Mouse (Mus musculus) inflammation-experienced regulatory T-cells, adult 6 months (primary cell): Measurements from ENCODE around the gene Prkaca. TPM values are rescaled to one million over a fixed set of nuclear protein-coding genes. Genes with fewer than 3 reads are reported as not detected.

Experiments
- ATAC-seq: one replicate; pipeline ENCODE4 v1.8.0; 2017
- polyA plus RNA-seq, 3 experiments: library from polyadenylated mRNA; unstranded; fragments of 100-300 nt; shearing (Covaris generic); gene quantifications; one replicate each; pipeline ENCODE4 v1.2.1; 2017

The Prkaca gene
- polyA plus RNA-seq, 3 experiments from 2014 or later, result 16.3 to 20.1 (median 18.8) TPM

DNA sequence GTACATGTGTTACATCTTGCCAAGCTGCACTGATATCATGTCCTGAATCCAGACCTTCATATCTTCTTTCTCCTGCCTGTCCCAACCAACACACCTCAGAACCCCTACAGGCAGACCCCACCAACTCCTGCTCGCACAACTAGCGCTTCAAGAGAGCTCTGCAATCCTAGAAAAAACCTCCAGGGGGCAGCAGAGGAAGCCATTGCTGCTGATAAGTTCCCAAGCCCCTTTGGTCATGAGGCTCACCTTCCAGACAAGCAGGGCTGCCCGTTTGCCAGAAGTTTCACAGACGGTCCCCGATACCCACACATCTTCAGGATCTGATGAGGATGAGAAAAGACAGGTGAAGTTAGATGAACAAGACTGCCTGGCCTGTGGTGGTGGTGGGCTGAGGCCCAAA is 66.3 kb downstream of the Prkaca start:
- no peak for ATAC-seq

DNA sequence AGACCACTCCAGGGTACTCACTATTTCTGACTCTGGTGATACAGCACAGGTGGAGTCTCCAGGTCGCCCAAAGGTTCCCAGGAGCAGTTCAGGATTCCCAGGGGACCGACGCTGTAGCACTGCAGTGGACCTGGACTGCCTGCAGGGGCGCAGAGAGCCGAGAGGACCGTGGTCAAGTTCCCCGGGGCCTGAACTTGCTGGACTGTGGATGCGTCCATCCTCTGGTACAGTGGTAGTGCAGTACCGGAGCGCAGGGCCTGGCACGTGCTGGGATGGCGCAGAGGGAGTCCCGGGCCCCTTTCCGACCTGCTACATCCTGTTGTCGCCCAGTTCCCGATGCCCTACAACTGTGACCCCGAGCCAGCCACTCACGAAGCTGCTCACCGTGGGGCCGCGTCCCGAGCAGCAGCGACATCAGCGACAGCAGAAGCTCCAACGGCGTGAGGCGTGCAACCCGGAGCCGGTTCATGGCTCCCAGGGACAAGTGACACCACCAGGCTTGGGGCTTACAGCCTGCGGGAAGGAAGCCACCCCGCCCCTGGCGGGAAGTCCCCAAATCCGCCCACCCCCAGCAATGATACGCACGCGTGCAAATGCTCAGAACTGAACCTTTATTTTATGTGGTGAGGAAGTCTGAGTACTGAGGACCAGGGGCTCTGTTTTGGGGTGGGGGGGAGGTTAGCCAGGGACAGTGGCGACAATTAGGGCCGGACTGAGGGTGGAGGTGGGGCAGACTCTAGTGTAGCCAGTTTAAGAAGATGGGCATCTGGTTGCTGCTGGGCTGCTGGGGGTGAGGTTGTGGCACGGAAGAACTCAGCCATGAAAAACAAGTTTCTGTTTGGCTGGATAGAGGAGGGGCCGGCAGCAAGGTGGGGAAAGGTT is 69.5 kb downstream of the Prkaca start, which contains the start of gene Il27ra:
Gene Il27ra (minus strand): TSS at position 524 of the 882 bp plus-strand sequence.
- ATAC-seq, result peak; percentile 87

GRCm38 (mm10) chr8:84042948-84043342 is 70.2 kb downstream of the Prkaca start:
- ATAC-seq, result no peak

DNA sequence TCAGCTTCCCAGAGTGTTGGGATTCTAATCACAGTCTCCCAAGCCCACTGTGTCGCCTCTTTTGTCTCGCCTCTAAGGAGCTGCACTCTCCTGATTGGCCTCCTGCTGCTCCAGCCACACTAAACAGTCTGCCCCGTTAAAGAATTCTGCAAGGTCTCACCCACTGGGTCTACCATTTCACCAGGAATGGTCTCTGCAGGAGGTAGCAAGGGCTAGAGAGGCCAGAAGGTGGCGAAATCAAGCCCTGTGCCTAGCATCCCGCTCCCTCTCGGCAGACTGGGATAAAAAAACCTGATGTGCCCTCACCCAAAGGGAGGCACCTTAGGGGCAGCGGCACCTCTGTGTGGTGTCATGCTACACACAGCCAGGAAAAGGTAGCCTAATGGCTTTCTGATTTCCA is 71.3 kb downstream of the Prkaca start:
- ATAC-seq, result no peak

DNA sequence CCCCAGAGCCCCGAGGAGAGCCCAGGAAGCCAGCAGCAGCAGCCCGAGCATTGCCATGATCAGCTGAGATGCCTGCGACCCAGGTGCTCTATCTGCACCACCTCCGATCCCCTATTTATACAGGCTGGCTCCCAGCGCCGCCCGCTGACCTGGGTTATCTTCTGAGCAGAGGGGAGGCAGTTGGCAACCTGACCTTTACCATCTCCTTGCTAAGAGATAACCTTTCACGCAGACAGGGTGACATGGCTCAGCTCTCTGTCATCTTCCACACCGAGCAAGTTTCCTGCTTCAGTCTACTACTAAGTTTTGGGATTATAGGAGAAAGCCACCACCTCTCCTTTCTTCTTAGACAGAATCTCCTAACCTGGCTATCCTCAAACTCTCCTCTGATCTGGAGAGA is 72.1 kb downstream of the Prkaca start, which contains the start of gene Rln3:
Gene Rln3 (minus strand): TSS at position 101 of the 400 bp plus-strand sequence.
- no peak for ATAC-seq

Other genes starting within 250 kb of the Prkaca start
- 100 to 1,000 TPM; 177 to 212 (median 210) TPM for gene Adgre5, start 231.7 kb upstream of the Prkaca start, polyA plus RNA-seq
- 10 to 100 TPM in 2 of 3 experiments, 1 to 10 TPM in 1; 5.1 to 13.8 (median 11.3) TPM for gene Adgrl1, start 72.9 kb upstream of the Prkaca start, polyA plus RNA-seq
- gene Gm10644, start 17.8 kb upstream of the Prkaca start, polyA plus RNA-seq, result 1 to 10 TPM in 1 of 3 experiments, under 1 TPM in 2; 0.16 to 1.5 (median 0.52) TPM
- gene Asf1b, start 17.5 kb upstream of the Prkaca start, polyA plus RNA-seq, result 100 to 1,000 TPM in 1 of 3 experiments, 10 to 100 TPM in 2; 26.0 to 159 (median 26.4) TPM
- 1 to 10 TPM; 5.0 to 7.3 (median 6.5) TPM for gene Samd1, start 24.7 kb downstream of the Prkaca start, polyA plus RNA-seq
- gene 1700067K01Rik, start 28.5 kb downstream of the Prkaca start, polyA plus RNA-seq, result under 1 TPM in 2 of 3 experiments, not detected in 1; 0.51 to 0.70 TPM
- 1 to 10 TPM in 2 of 3 experiments, not detected in 1; 1.2 to 2.5 TPM for gene 2210011C24Rik, start 39.2 kb downstream of the Prkaca start, polyA plus RNA-seq
- gene Palm3, start 48.5 kb downstream of the Prkaca start, polyA plus RNA-seq, result 1 to 10 TPM; 1.6 to 3.7 (median 2.8) TPM
- 100 to 1,000 TPM; 188 to 350 (median 272) TPM for gene Il27ra, start 69.6 kb downstream of the Prkaca start, polyA plus RNA-seq
- 10 to 100 TPM; 21.2 to 34.2 (median 31.9) TPM for gene Rln3, start 72.0 kb downstream of the Prkaca start, polyA plus RNA-seq
- 1 to 10 TPM in 1 of 3 experiments, under 1 TPM in 2; 0.53 to 1.4 (median 0.91) TPM for gene Gm10643, start 92.1 kb downstream of the Prkaca start, polyA plus RNA-seq
- 10 to 100 TPM in 2 of 3 experiments, 1 to 10 TPM in 1; 9.4 to 13.2 (median 13.2) TPM for gene Rfx1, start 93.8 kb downstream of the Prkaca start, polyA plus RNA-seq
- 10 to 100 TPM; 16.6 to 20.0 (median 18.6) TPM for gene Dcaf15, start 131.8 kb downstream of the Prkaca start, polyA plus RNA-seq
- gene Podnl1, start 153.0 kb downstream of the Prkaca start, polyA plus RNA-seq, result 10 to 100 TPM in 1 of 3 experiments, 1 to 10 TPM in 2; 8.5 to 32.9 (median 8.7) TPM
- gene Cc2d1a, start 174.9 kb downstream of the Prkaca start, polyA plus RNA-seq, result 10 to 100 TPM; 13.9 to 24.2 (median 21.3) TPM
- gene 4930432K21Rik, start 175.0 kb downstream of the Prkaca start, polyA plus RNA-seq, result 1 to 10 TPM in 2 of 3 experiments, not detected in 1; 1.5 to 1.6 TPM
- gene Nanos3, start 212.2 kb downstream of the Prkaca start, polyA plus RNA-seq, result not detected